26 mouse cellular contexts compared by ENCODE assay signal in the genomic region with DNA sequence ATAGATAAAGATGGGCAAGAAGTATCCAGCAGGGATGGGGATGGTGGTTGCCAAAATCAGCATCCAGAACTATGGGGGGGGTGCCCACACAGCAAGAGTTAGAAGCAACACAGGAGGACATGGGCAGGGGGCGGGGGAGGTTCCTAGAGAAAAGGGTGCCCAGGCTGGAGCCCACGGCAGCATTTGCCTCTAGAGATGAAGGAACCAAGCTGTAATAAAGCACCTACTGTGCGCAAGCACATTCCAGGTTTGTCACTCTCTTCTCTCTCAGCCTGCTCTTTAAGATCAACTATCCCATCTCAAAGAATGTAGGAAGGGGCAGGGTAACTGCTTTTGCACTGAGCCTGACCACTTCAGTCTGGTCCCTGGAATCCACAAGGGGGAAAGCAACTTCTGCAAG. TPM values are rescaled to one million over a fixed set of nuclear protein-coding genes. Genes with fewer than 3 reads are reported as not detected.
DNase-seq lines count a peak whose midpoint lies in the region; ATAC-seq and TF ChIP-seq lines count a peak whose summit lies in the region.
"Had no signal": no experiment of that assay in that cellular context is flagged by ENCODE, and none has a peak within 500 bp of the region (broad histone marks: within the 10 kb centered on the region; RNA-seq: fewer than 3 reads in every experiment).

No protein-coding gene starts in this region.

- no peak for TF ChIP-seq CTCF in midbrain, postnatal 0 days (IDR thresholded peaks at IDR 0.05)
- no peak for TF ChIP-seq CTCF in CH12.LX (conservative IDR thresholded peaks at IDR 0.05 in 1 of 2, IDR thresholded peaks at IDR 0.05 in 1 of 2; ENCODE audit: low read depth in 2 of 2, low read length in 2 of 2)
- no peak for TF ChIP-seq CTCF in MEL (IDR thresholded peaks at IDR 0.05 in 2 of 3, conservative IDR thresholded peaks at IDR 0.05 in 1 of 3; ENCODE audit: control insufficient read depth in 1 of 3, insufficient read depth in 1 of 3, low read depth in 2 of 3, low read length in 3 of 3, poor library complexity in 1 of 3, severe bottlenecking in 1 of 3)

- 0 out of 2 replicates have a peak, but pooled peaks cover 2% of the 10 kb centered on the region for H3K4me1 ChIP-seq in midbrain, embryonic 11.5 days (ENCODE audit: control insufficient read depth, insufficient read depth, low read length)
- H3K4me1 ChIP-seq in midbrain, postnatal 0 days (ENCODE audit: insufficient read depth, low read length): no peaks in the 10 kb centered on the region
- peaks cover 14 to 29% of the 10 kb centered on the region in 2 experiments for H3K4me1 ChIP-seq in CH12.LX (ENCODE audit: control insufficient read depth in 1 of 2, insufficient read depth in 2 of 2)
- no peaks in the 10 kb centered on the region for H3K4me1 ChIP-seq in MEL (ENCODE audit: control insufficient read depth in 1 of 2, insufficient read depth in 2 of 2, low read length in 2 of 2)

- no peak overlapping the region for H3K4me3 ChIP-seq in midbrain, embryonic 11.5 days (ENCODE audit: low read depth, low read length)
- H3K4me3 ChIP-seq in midbrain, postnatal 0 days (ENCODE audit: low read depth, low read length): no peak overlapping the region
- H3K4me3 ChIP-seq in CH12.LX (replicated peaks in 1 of 3; ENCODE audit: low read depth in 2 of 3, low read length in 2 of 3, poor library complexity in 1 of 3) (no peak overlapping the region), MEL (ENCODE audit: control insufficient read depth in 1 of 2, insufficient read depth in 1 of 2, low read depth in 2 of 2, low read length in 2 of 2) (no peak overlapping the region)

- no peak overlapping the region for H3K4me2 ChIP-seq in midbrain, embryonic 11.5 days
- H3K4me2 ChIP-seq in midbrain, postnatal 0 days (ENCODE audit: low read depth, low read length, poor library complexity, severe bottlenecking): no peak overlapping the region
- no peak overlapping the region for H3K4me2 ChIP-seq in CH12.LX (ENCODE audit: insufficient read depth, low read depth, poor library complexity, severe bottlenecking)

- no peak for ATAC-seq in midbrain, embryonic 11.5 days (ENCODE audit: low FRiP score)
- no peak for ATAC-seq in midbrain, postnatal 0 days (ENCODE audit: low FRiP score)
- ATAC-seq: activated CD4-positive, CD25-positive, alpha-beta regulatory T cell, adult 4 months; CD4-positive, CD25-positive, alpha-beta regulatory T cell, adult 4 months; Patski had no signal

- TF ChIP-seq EP300 in CH12.LX (IDR thresholded peaks at IDR 0.05; ENCODE audit: low read length) (no peak), MEL (IDR thresholded peaks at IDR 0.05; ENCODE audit: low read depth in 1 of 2, low read length in 2 of 2) (no peak)

- peak; percentile 51 for DNase-seq in midbrain, embryonic 11.5 days (ENCODE audit: low spot score, missing footprints)
- DNase-seq in midbrain, postnatal 0 days (ENCODE audit: low spot score): no peak
- DNase-seq in CH12.LX (ENCODE audit: extremely low read depth) (no peak), MEL (ENCODE audit: low read depth, low spot score) (no peak)
- no peak for DNase-seq in thymus, postnatal 14 days
- DNase-seq in heart, postnatal 10 days: no peak
- DNase-seq: adrenal gland, adult 2 months; adrenal gland, adult 8-10 months; adrenal gland, postnatal 10 days; adrenal gland, postnatal 14 days; adrenal gland, postnatal 25 days; adrenal gland, postnatal 36 days; B cell, adult 2 months; cerebellum, adult 11 months; cerebellum, adult 11-12 months; cerebellum, adult 18-20 months; cerebellum, adult 2 months; cerebellum, adult 8-10 months had no signal

- H3K27ac ChIP-seq in midbrain, embryonic 11.5 days (ENCODE audit: low read depth, low read length): no peak overlapping the region
- H3K27ac ChIP-seq in midbrain, postnatal 0 days (ENCODE audit: low read depth, low read length): no peak overlapping the region
- H3K27ac ChIP-seq in CH12.LX (ENCODE audit: insufficient read depth, low read depth) (no peak overlapping the region), MEL (ENCODE audit: control insufficient read depth, low read depth, low read length) (no peak overlapping the region)

- intact Hi-C loops in heart, postnatal 10 days (cut with DNase I): no loop called here

- TF ChIP-seq POLR2A in CH12.LX (IDR thresholded peaks at IDR 0.05; ENCODE audit: low read depth, low read length): no peak
- TF ChIP-seq POLR2A in MEL (IDR thresholded peaks at IDR 0.05; ENCODE audit: control insufficient read depth in 1 of 2, insufficient read depth in 1 of 2, low read depth in 1 of 2, low read length in 2 of 2, poor library complexity in 1 of 2): no peak

- H3K36me3 ChIP-seq in midbrain, embryonic 11.5 days (ENCODE audit: control insufficient read depth, insufficient read depth, low read length): no peaks in the 10 kb centered on the region
- H3K36me3 ChIP-seq in midbrain, postnatal 0 days (ENCODE audit: insufficient read depth, low read length): no peaks in the 10 kb centered on the region
- no peaks in the 10 kb centered on the region for H3K36me3 ChIP-seq in CH12.LX (replicated peaks in 1 of 2; ENCODE audit: control insufficient read depth in 1 of 2, insufficient read depth in 1 of 2, low read length in 1 of 2)
- no peaks in the 10 kb centered on the region for H3K36me3 ChIP-seq in MEL (ENCODE audit: control insufficient read depth in 1 of 2, insufficient read depth in 2 of 2, low read length in 2 of 2)
- H3K36me3 ChIP-seq: G1E had no signal

- no peaks in the 10 kb centered on the region for H3K27me3 ChIP-seq in midbrain, embryonic 11.5 days (ENCODE audit: control insufficient read depth, insufficient read depth, low read length)
- no peaks in the 10 kb centered on the region for H3K27me3 ChIP-seq in midbrain, postnatal 0 days (ENCODE audit: insufficient read depth, low read length)
- H3K27me3 ChIP-seq in CH12.LX (replicated peaks): peaks cover 8% of the 10 kb centered on the region
- H3K27me3 ChIP-seq in MEL (ENCODE audit: control insufficient read depth in 1 of 2, insufficient read depth in 2 of 2, low read length in 2 of 2): no peaks in the 10 kb centered on the region
- H3K27me3 ChIP-seq: Patski had no signal

- no peak overlapping the region for H3K9ac ChIP-seq in midbrain, embryonic 11.5 days (ENCODE audit: low read length)
- no peak overlapping the region for H3K9ac ChIP-seq in midbrain, postnatal 0 days (replicated peaks; ENCODE audit: low read length, poor library complexity, severe bottlenecking)
- no peak overlapping the region for H3K9ac ChIP-seq in CH12.LX (ENCODE audit: insufficient read depth, low read depth)
- no peak overlapping the region for H3K9ac ChIP-seq in MEL (ENCODE audit: control insufficient read depth, low read depth, low read length, poor library complexity, severe bottlenecking)

- dilution Hi-C loops in CH12.LX (cut with MboI; ENCODE audit: extremely low pct_ligation_motif_present, extremely low pct_unique_long_range_greater_than_20kb, low sequenced_read_pairs): no loop called here

- WGBS in midbrain, embryonic 11.5 days: 93% methylated on average over 3 of the region's 3 CpGs
- 91% methylated on average over 3 of the region's 3 CpGs for WGBS in midbrain, postnatal 0 days

- no peaks in the 10 kb centered on the region for H3K9me3 ChIP-seq in midbrain, embryonic 11.5 days (ENCODE audit: control insufficient read depth, low read length)
- H3K9me3 ChIP-seq in midbrain, postnatal 0 days (ENCODE audit: low read length): no peaks in the 10 kb centered on the region
- peaks cover 3% of the 10 kb centered on the region for H3K9me3 ChIP-seq in CH12.LX (replicated peaks; ENCODE audit: low read length)
- H3K9me3 ChIP-seq in MEL (replicated peaks; ENCODE audit: insufficient read depth, low read length): no peaks in the 10 kb centered on the region
- H3K9me3 ChIP-seq: G1E had no signal

- TF ChIP-seq RAD21 in CH12.LX (IDR thresholded peaks at IDR 0.05; ENCODE audit: low read depth, low read length) (no peak), MEL (IDR thresholded peaks at IDR 0.05; ENCODE audit: low read depth, low read length) (no peak)

- H3K79me2 ChIP-seq in CH12.LX (replicated peaks; ENCODE audit: control insufficient read depth, extremely low read depth, insufficient read depth, poor library complexity, severe bottlenecking) (no peaks in the 10 kb centered on the region), MEL (ENCODE audit: control insufficient read depth, insufficient read depth, low read length, poor library complexity) (no peaks in the 10 kb centered on the region)

- in situ Hi-C loops in CH12.LX (cut with MboI; ENCODE audit: low pct_ligation_motif_present, low pct_unique_long_range_greater_than_20kb, low sequenced_read_pairs): loop anchor here (5.0 to 25.0 kb wide), 3 partner anchors 174 to 679 kb away; a partner anchor contains a TSS

RNA-seq across cellular contexts. Expression of a gene that starts 7.2 kb away (rescaled TPM):
- polyA plus RNA-seq in midbrain, embryonic 11.5 days (2014; fragmentation: Nextera tagmentation; extraction: Ambion mirVana): not detected in 2 replicates
- not detected in 2 replicates for total RNA-seq in midbrain, postnatal 0 days (2014; rRNA removed)
- polyA plus RNA-seq in midbrain, postnatal 0 days (2015; fragmentation: Nextera tagmentation; extraction: Ambion mirVana): 0.27 and 0.43 TPM in 2 replicates
- total RNA-seq in CH12.LX (2012; rRNA removed) (0.51 and 1.1 TPM in 2 replicates), CH12.LX (2014; rRNA removed) (0.08 TPM in 2 replicates), MEL (2012; rRNA removed) (not detected in 2 replicates)
- polyA plus RNA-seq in CH12.LX (2012; ENCODE audit: insufficient read length, low read depth) (0.24 and 0.42 TPM in 2 replicates), MEL (2012; ENCODE audit: insufficient read depth in 1 of 2, insufficient read length in 2 of 2, low read depth in 1 of 2, low replicate concordance in 2 of 2, missing spikeins in 1 of 2) (not detected)
- total RNA-seq in heart, postnatal 10 days (2021): 1 to 10 TPM in 1 of 2 experiments, under 1 TPM in 1; 0.91 to 1.2 TPM
- total RNA-seq: adrenal gland, adult 18-20 months; adrenal gland, adult 2 months; adrenal gland, adult 8-10 months; adrenal gland, postnatal 10 days; adrenal gland, postnatal 14 days; adrenal gland, postnatal 25 days; adrenal gland, postnatal 36 days had no signal
- polyA plus RNA-seq: activated CD4-positive, CD25-positive, alpha-beta regulatory T cell, adult 4 months; adrenal gland, adult 2 months; C2C12; CD4-positive, CD25-positive, alpha-beta regulatory T cell, adult 4 months; cerebellum, adult 2 months; G1E had no signal

RNA-seq across cellular contexts. Expression of a gene that starts 10.1 kb away (rescaled TPM):
- polyA plus RNA-seq in midbrain, embryonic 11.5 days (2014; fragmentation: Nextera tagmentation; extraction: Ambion mirVana): not detected in 2 replicates
- total RNA-seq in midbrain, postnatal 0 days (2014; rRNA removed): not detected in 2 replicates
- 0.07 and 0.12 TPM in 2 replicates for polyA plus RNA-seq in midbrain, postnatal 0 days (2015; fragmentation: Nextera tagmentation; extraction: Ambion mirVana)
- total RNA-seq in CH12.LX (2012; rRNA removed) (not detected in 2 replicates), CH12.LX (2014; rRNA removed) (not detected in 2 replicates), MEL (2012; rRNA removed) (not detected in 2 replicates)
- polyA plus RNA-seq in CH12.LX (2012; ENCODE audit: insufficient read length, low read depth) (not detected in 2 replicates), MEL (2012; ENCODE audit: insufficient read depth in 1 of 2, insufficient read length in 2 of 2, low read depth in 1 of 2, low replicate concordance in 2 of 2, missing spikeins in 1 of 2) (not detected)
- not detected for total RNA-seq in heart, postnatal 10 days (2021)
- total RNA-seq: adrenal gland, adult 18-20 months; adrenal gland, adult 2 months; adrenal gland, adult 8-10 months; adrenal gland, postnatal 10 days; adrenal gland, postnatal 14 days; adrenal gland, postnatal 25 days; adrenal gland, postnatal 36 days; G1E had no signal
- polyA plus RNA-seq: activated CD4-positive, CD25-positive, alpha-beta regulatory T cell, adult 4 months; C2C12; CD4-positive, CD25-positive, alpha-beta regulatory T cell, adult 4 months; cerebellum, adult 2 months; G1E had no signal

RNA-seq across cellular contexts. Expression of a gene that starts 12.0 kb away (rescaled TPM):
- not detected in 2 replicates for polyA plus RNA-seq in midbrain, embryonic 11.5 days (2014; fragmentation: Nextera tagmentation; extraction: Ambion mirVana)
- 0.05 TPM in 1 of 2 replicates, not detected in the other for total RNA-seq in midbrain, postnatal 0 days (2014; rRNA removed)
- 0.10 and 0.12 TPM in 2 replicates for polyA plus RNA-seq in midbrain, postnatal 0 days (2015; fragmentation: Nextera tagmentation; extraction: Ambion mirVana)
- total RNA-seq in CH12.LX (2012; rRNA removed) (0.04 TPM in 1 of 2 replicates, not detected in the other), CH12.LX (2014; rRNA removed) (not detected in 2 replicates), MEL (2012; rRNA removed) (not detected in 2 replicates)
- polyA plus RNA-seq in CH12.LX (2012; ENCODE audit: insufficient read length, low read depth) (not detected in 2 replicates), MEL (2012; ENCODE audit: insufficient read depth in 1 of 2, insufficient read length in 2 of 2, low read depth in 1 of 2, low replicate concordance in 2 of 2, missing spikeins in 1 of 2) (not detected)
- 1,000 to 10,000 TPM; 1,029 to 1,075 TPM for total RNA-seq in heart, postnatal 10 days (2021)
- total RNA-seq: ES-E14, G1E had no signal
- polyA plus RNA-seq: activated CD4-positive, CD25-positive, alpha-beta regulatory T cell, adult 4 months; CD4-positive, CD25-positive, alpha-beta regulatory T cell, adult 4 months; G1E had no signal

RNA-seq across cellular contexts. Expression of a gene that starts 27.3 kb away (rescaled TPM):
- polyA plus RNA-seq in midbrain, embryonic 11.5 days (2014; fragmentation: Nextera tagmentation; extraction: Ambion mirVana): not detected in 2 replicates
- 1.9 and 4.5 TPM in 2 replicates for total RNA-seq in midbrain, postnatal 0 days (2014; rRNA removed)
- polyA plus RNA-seq in midbrain, postnatal 0 days (2015; fragmentation: Nextera tagmentation; extraction: Ambion mirVana): 0.52 and 0.76 TPM in 2 replicates
- total RNA-seq in CH12.LX (2012; rRNA removed) (not detected in 2 replicates), CH12.LX (2014; rRNA removed) (not detected in 2 replicates), MEL (2012; rRNA removed) (not detected in 2 replicates)
- polyA plus RNA-seq in CH12.LX (2012; ENCODE audit: insufficient read length, low read depth) (not detected in 2 replicates), MEL (2012; ENCODE audit: insufficient read depth in 1 of 2, insufficient read length in 2 of 2, low read depth in 1 of 2, low replicate concordance in 2 of 2, missing spikeins in 1 of 2) (not detected)
- total RNA-seq in heart, postnatal 10 days (2021): not detected
- total RNA-seq: adrenal gland, postnatal 10 days; adrenal gland, postnatal 14 days; adrenal gland, postnatal 25 days; adrenal gland, postnatal 36 days; adrenal gland, postnatal 4 days; ES-E14; G1E had no signal
- polyA plus RNA-seq: activated CD4-positive, CD25-positive, alpha-beta regulatory T cell, adult 4 months; C2C12; CD4-positive, CD25-positive, alpha-beta regulatory T cell, adult 4 months; G1E had no signal

RNA-seq across cellular contexts. Expression of a gene that starts 35.9 kb away (rescaled TPM):
- polyA plus RNA-seq in midbrain, embryonic 11.5 days (2014; fragmentation: Nextera tagmentation; extraction: Ambion mirVana): 37.4 and 40.6 TPM in 2 replicates
- 31.0 and 34.4 TPM in 2 replicates for total RNA-seq in midbrain, postnatal 0 days (2014; rRNA removed)
- 30.1 and 30.8 TPM in 2 replicates for polyA plus RNA-seq in midbrain, postnatal 0 days (2015; fragmentation: Nextera tagmentation; extraction: Ambion mirVana)
- total RNA-seq in CH12.LX (2012; rRNA removed): 45.3 and 47.6 TPM in 2 replicates
- total RNA-seq in CH12.LX (2014; rRNA removed): 20.4 and 21.4 TPM in 2 replicates
- polyA plus RNA-seq in CH12.LX (2012; ENCODE audit: insufficient read length, low read depth): 49.7 and 51.2 TPM in 2 replicates
- total RNA-seq in MEL (2012; rRNA removed): 32.3 and 36.4 TPM in 2 replicates
- polyA plus RNA-seq in MEL (2012; ENCODE audit: insufficient read depth in 1 of 2, insufficient read length in 2 of 2, low read depth in 1 of 2, low replicate concordance in 2 of 2, missing spikeins in 1 of 2): 10 to 100 TPM in 1 of 2 experiments, not detected in 1; 63.2 TPM
- total RNA-seq in heart, postnatal 10 days (2021): 10 to 100 TPM; 18.0 to 21.9 TPM

Comparison
In these comparisons a context has a peak if more than half of its experiments do, and no peak if none do; other contexts are left out.
1. RNA of a gene that starts 12.0 kb away (total RNA-seq): 1,029 to 1,075 TPM in heart, postnatal 10 days; 0.05 TPM in midbrain, postnatal 0 days, 0.04 TPM in CH12.LX and not detected in MEL; every median in the first group is over 100 times any median in the second.